Mouse (Mus musculus): ENCODE data around the gene Gpc6.
A peak's percentile ranks its signal among the peaks of the same experiment; 100 is the strongest.

Gene Gpc6

GRCm38 (mm10) chr14:118005697-118006096, 1080.6 kb downstream of the Gpc6 start:
- DNase-seq (ENCODE audit: extremely low spot score), result peak; percentile 24

GRCm38 (mm10) chr14:118009541-118009940, 1084.4 kb downstream of the Gpc6 start:
- DNase-seq (ENCODE audit: extremely low spot score), result no peak

- no peak for DNase-seq (ENCODE audit: extremely low spot score)
Measured at GRCm38 (mm10) chr14:118013237-118013636, 1088.1 kb downstream of the Gpc6 start.

- no peak for DNase-seq (ENCODE audit: extremely low spot score)
Measured at GRCm38 (mm10) chr14:118019314-118019713, 1094.2 kb downstream of the Gpc6 start.

GRCm38 (mm10) chr14:118021867-118022543, 1096.9 kb downstream of the Gpc6 start:
- DNase-seq (ENCODE audit: extremely low spot score), result no peak

Measured in embryo, embryonic 9.5 days (tissue).